Mouse (Mus musculus) right cerebral cortex, adult 2 months (tissue): Measurements from ENCODE around the gene 1700125H20Rik.
"Not testable (repeated sequence)": the region's sequence is repeated elsewhere in the genome, so short reads cannot be mapped to it uniquely, and the experiment has no call there.

Source experiments
- DNase-seq, 2 experiments: peaks; one replicate each; pipeline ENCODE4 v3.0.0; 2021 to 2022; ENCODE audit warnings: low spot score in 2 of 2

The 1700125H20Rik gene

GRCm38 (mm10) chr11:85170058-85170740 lies at the start of gene 1700125H20Rik:
1700125H20Rik (plus strand) TSS chr11:85170404.
- peak; percentile 89 to 90 for DNase-seq

- DNase-seq, result no peak
Measured at GRCm38 (mm10) chr11:85122073-85122472, 48.1 kb upstream of the 1700125H20Rik start.

GRCm38 (mm10) chr11:85123267-85123992 lies 46.8 kb upstream of the 1700125H20Rik start:
- no peak for DNase-seq

- DNase-seq, result no peak
Measured at GRCm38 (mm10) chr11:85126257-85127102, 43.7 kb upstream of the 1700125H20Rik start.

- no peak for DNase-seq
Measured at GRCm38 (mm10) chr11:85128883-85129282, 41.3 kb upstream of the 1700125H20Rik start.

GRCm38 (mm10) chr11:85131542-85131941 lies 38.7 kb upstream of the 1700125H20Rik start:
- DNase-seq, result no peak

- DNase-seq, result peak; percentile 19 to 38
Measured at GRCm38 (mm10) chr11:85138776-85139474, 31.3 kb upstream of the 1700125H20Rik start.

- peak; percentile 95 for DNase-seq
Measured at GRCm38 (mm10) chr11:85139581-85140540, 30.3 kb upstream of the 1700125H20Rik start, which contains the start of gene Usp32. Usp32 (minus strand) TSS chr11:85140161.

GRCm38 (mm10) chr11:85152256-85152930 lies 17.8 kb upstream of the 1700125H20Rik start:
- DNase-seq, result no peak

GRCm38 (mm10) chr11:85157301-85157700 lies 12.9 kb upstream of the 1700125H20Rik start:
- no peak for DNase-seq

- not testable (repeated sequence) for DNase-seq
Measured at GRCm38 (mm10) chr11:85163014-85163413, 7.2 kb upstream of the 1700125H20Rik start.

GRCm38 (mm10) chr11:85164371-85164770 lies 5.8 kb upstream of the 1700125H20Rik start:
- DNase-seq, result no peak

GRCm38 (mm10) chr11:85167503-85167902 lies 2.7 kb upstream of the 1700125H20Rik start:
- DNase-seq, result no peak

- DNase-seq, result no peak
Measured at GRCm38 (mm10) chr11:85170833-85171232, 629 bp downstream of the 1700125H20Rik start.

- no peak for DNase-seq
Measured at GRCm38 (mm10) chr11:85175941-85176340, 5.7 kb downstream of the 1700125H20Rik start.

GRCm38 (mm10) chr11:85177761-85178160 lies 7.6 kb downstream of the 1700125H20Rik start:
- no peak for DNase-seq

GRCm38 (mm10) chr11:85178413-85178812 lies 8.2 kb downstream of the 1700125H20Rik start:
- no peak for DNase-seq

- DNase-seq, result peak; percentile 72
Measured at GRCm38 (mm10) chr11:85182617-85183283, 12.5 kb downstream of the 1700125H20Rik start.

GRCm38 (mm10) chr11:85183284-85183779 lies 13.1 kb downstream of the 1700125H20Rik start:
- DNase-seq, result no peak
